Mouse (Mus musculus) intestine, postnatal 0 days (tissue): Measurements from ENCODE around the gene Emp1. TPM values are rescaled to one million over a fixed set of nuclear protein-coding genes. Genes with fewer than 3 reads are reported as not detected.
A peak's percentile ranks its signal among the peaks of the same experiment; 100 is the strongest.

Experiments
- ATAC-seq: fragments of 200-750 bp; cut with Nextera tagmentation; 2 replicates; pipeline ENCODE4 v1.8.0; 2017; ENCODE audit warnings: mild to moderate bottlenecking, moderate TSS enrichment, moderate library complexity
- H3K27ac ChIP-seq: fragments of 300-500 bp; sonication (generic); 2 replicates; pipeline ENCODE4 v1.5.1; 2014; ENCODE audit warnings: mild to moderate bottlenecking, low read depth, low read length, moderate library complexity
- H3K27me3 ChIP-seq: fragments of 300-500 bp; sonication (generic); replicated peaks from 2 replicates; pipeline ENCODE4 v1.6.1; 2014; ENCODE audit warnings: low read length, mixed read lengths; ENCODE audit not compliant: control insufficient read depth, insufficient read depth
- H3K36me3 ChIP-seq: fragments of 300-500 bp; sonication (generic); 2 replicates; pipeline ENCODE4 v1.6.1; 2014; ENCODE audit warnings: mild to moderate bottlenecking, moderate library complexity; ENCODE audit not compliant: control insufficient read depth, insufficient read depth
- H3K4me1 ChIP-seq: fragments of 300-500 bp; sonication (generic); replicated peaks from 2 replicates; pipeline ENCODE4 v1.6.1; 2014; ENCODE audit warnings: antibody characterized with exemption, low read length, mixed read lengths; ENCODE audit not compliant: control insufficient read depth, insufficient read depth
- H3K4me2 ChIP-seq: fragments of 300-500 bp; sonication (generic); replicated peaks from 2 replicates; pipeline ENCODE4 v1.6.1; 2014; ENCODE audit warnings: low read depth, mild to moderate bottlenecking, moderate library complexity
- H3K4me3 ChIP-seq: fragments of 300-500 bp; sonication (generic); 2 replicates; pipeline ENCODE4 v1.5.1; 2014; ENCODE audit warnings: low read depth, low read length
- H3K9ac ChIP-seq: fragments of 300-500 bp; sonication (generic); 2 replicates; pipeline ENCODE4 v1.6.1; 2014; ENCODE audit warnings: mild to moderate bottlenecking, low read depth, low read length
- H3K9me3 ChIP-seq: fragments of 300-500 bp; sonication (generic); 2 replicates; pipeline ENCODE4 v1.6.1; 2016; ENCODE audit warnings: mixed run types; ENCODE audit not compliant: control insufficient read depth
- CTCF ChIP-seq: sonication (generic); IDR thresholded peaks from 2 replicates; pipeline ENCODE4 v1.5.1; 2016; ENCODE audit warnings: low read depth, mild to moderate bottlenecking, control low read depth, antibody characterized with exemption, moderate library complexity
- WGBS: fragments of 180-500 bp; shearing (Covaris S2); extraction: QIAGEN DNeasy Blood & Tissue Kit; methylation state at CpG from one replicate; pipeline ENCODE4 v1.1.7; 2014; 5-methylcytosine and 5-hydroxymethylcytosine counted together
- polyA plus RNA-seq: library from polyadenylated mRNA; unstranded; fragments of >200 nt; fragmentation: Nextera tagmentation; extraction: Ambion mirVana; gene quantifications from 2 replicates; pipeline ENCODE4 v1.2.1, GENCODE M21; 2015

The Emp1 gene
- polyA plus RNA-seq, 1 experiment from 2014 or later, result 42.8 TPM

DNA sequence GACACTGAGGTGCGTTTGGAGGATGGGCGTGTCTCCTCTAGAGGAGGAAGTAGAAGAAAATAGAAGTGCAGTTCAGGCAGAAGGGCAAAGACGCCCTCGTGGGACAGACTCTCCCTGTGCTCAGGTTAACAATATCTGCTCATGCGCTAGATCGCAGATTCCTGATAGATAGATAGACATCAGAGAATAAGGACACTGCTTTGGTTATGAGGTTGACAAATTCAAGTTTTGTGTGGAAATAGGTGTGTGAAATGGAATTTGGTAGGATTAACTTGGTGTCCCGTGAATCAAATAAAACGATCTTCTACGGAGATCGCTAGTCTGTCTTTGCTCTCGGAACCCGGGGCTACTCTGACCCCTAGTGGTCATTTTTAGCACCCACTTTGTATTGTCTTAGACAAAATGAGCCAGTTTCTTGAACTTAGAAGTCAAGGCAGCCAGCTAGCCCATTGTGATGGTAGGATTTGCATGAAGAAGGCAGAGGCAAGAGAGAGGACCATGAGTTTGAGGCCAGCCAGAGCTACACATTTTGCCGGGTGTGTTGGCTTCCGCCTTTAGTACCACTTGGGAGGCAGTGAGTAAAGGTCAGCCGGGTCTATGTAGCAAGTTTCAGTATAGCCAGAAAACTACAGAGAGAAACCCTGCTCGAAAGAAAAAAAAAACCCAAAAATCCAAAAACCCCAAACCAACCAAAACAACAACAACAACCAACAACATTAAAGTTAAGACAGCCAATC is 15.4 kb downstream of the Emp1 start:
- Histone ChIP-seq H3K9ac (no peak overlapping the region), H3K36me3 (peaks cover 39% of the 10 kb centered on the region), H3K4me2 (peak overlapping the region; percentile 48), H3K4me3 (peak overlapping the region; percentile 14; the same call in 1 of the 2 replicates), H3K27ac (no peak overlapping the region), H3K9me3 (no peaks in the 10 kb centered on the region), H3K27me3 (no peaks in the 10 kb centered on the region), H3K4me1 (no peaks in the 10 kb centered on the region)
- TF ChIP-seq CTCF, result peak; percentile 92
- ATAC-seq, result peak; percentile 75
- WGBS, result 20% methylated on average over 16 of the region's 16 CpGs

- no peak for ATAC-seq
- peaks cover 37% of the 10 kb centered on the region for H3K36me3 ChIP-seq
Measured at GRCm38 (mm10) chr6:135383919-135384318, 21.6 kb downstream of the Emp1 start.

GRCm38 (mm10) chr6:135385738-135386459 is 23.6 kb downstream of the Emp1 start:
- no peak for TF ChIP-seq CTCF
- H3K9me3 ChIP-seq, result no peaks in the 10 kb centered on the region
- H3K27me3 ChIP-seq, result no peaks in the 10 kb centered on the region
- peaks cover 4% of the 10 kb centered on the region; the same call in 1 of the 2 replicates for H3K4me1 ChIP-seq
- no peak overlapping the region for H3K4me3 ChIP-seq
- H3K36me3 ChIP-seq, result peaks cover 22% of the 10 kb centered on the region
- peak; percentile 74 for ATAC-seq
- H3K4me2 ChIP-seq, result 0 out of 2 replicates have a peak overlapping the region, but pooled peaks have one; percentile 6
- 42% methylated on average over 8 of the region's 8 CpGs for WGBS
- H3K9ac ChIP-seq, result no peak overlapping the region
- H3K27ac ChIP-seq, result peak overlapping the region; percentile 78

More at GRCm38 (mm10) chr6:135383919-135384318, 21.6 kb downstream of the Emp1 start:
- Histone ChIP-seq H3K9me3 (no peaks in the 10 kb centered on the region), H3K4me3 (no peak overlapping the region), H3K9ac (no peak overlapping the region), H3K4me2 (no peak overlapping the region), H3K27ac (no peak overlapping the region), H3K4me1 (peaks cover 4% of the 10 kb centered on the region; the same call in 1 of the 2 replicates), H3K27me3 (no peaks in the 10 kb centered on the region)
- TF ChIP-seq CTCF, result no peak

GRCm38 (mm10) chr6:135387653-135388052 is 25.3 kb downstream of the Emp1 start:
- TF ChIP-seq CTCF, result no peak
- 60% methylated on average over 1 of the region's 1 CpGs for WGBS
- 0 out of 2 replicates have a peak overlapping the region, but pooled peaks have one; percentile 88 for H3K27ac ChIP-seq

DNA sequence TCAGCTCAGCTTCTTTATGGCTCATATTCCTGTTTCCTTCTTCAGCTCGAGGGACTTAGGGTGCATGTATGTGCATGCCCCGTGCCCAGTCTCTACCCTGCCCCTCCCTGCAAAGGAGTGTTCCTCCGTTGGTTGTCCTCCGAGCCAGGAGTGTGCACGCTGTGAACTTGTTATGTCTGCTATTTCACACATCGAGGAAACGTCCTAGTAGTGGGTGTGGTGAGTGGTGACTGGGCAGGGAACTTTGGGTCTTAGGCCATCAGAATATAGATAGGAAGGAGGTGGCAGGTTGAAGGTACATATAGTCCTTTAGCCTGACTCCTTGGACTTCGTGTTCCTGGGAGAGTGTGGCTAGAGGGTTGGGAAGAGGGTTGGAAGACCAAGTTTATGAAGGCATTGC is 26.4 kb downstream of the Emp1 start:
- Histone ChIP-seq H3K4me2 (no peak overlapping the region), H3K36me3 (0 out of 2 replicates have a peak, but pooled peaks cover 2% of the 10 kb centered on the region), H3K9me3 (no peaks in the 10 kb centered on the region), H3K27ac (peak overlapping the region; percentile 88), H3K9ac (no peak overlapping the region), H3K4me3 (no peak overlapping the region), H3K27me3 (no peaks in the 10 kb centered on the region), H3K4me1 (peaks cover 4% of the 10 kb centered on the region; the same call in 1 of the 2 replicates)
- ATAC-seq, result peak; percentile 92
- no peak for TF ChIP-seq CTCF
- 29% methylated on average over 8 of the region's 8 CpGs for WGBS

More at GRCm38 (mm10) chr6:135387653-135388052, 25.3 kb downstream of the Emp1 start:
- Histone ChIP-seq H3K9ac (no peak overlapping the region), H3K4me2 (no peak overlapping the region), H3K9me3 (no peaks in the 10 kb centered on the region), H3K27me3 (no peaks in the 10 kb centered on the region), H3K4me1 (peaks cover 4% of the 10 kb centered on the region; the same call in 1 of the 2 replicates), H3K4me3 (no peak overlapping the region), H3K36me3 (peaks cover 7% of the 10 kb centered on the region; the same call in 1 of the 2 replicates)
- no peak for ATAC-seq

- H3K4me2 ChIP-seq, result no peak overlapping the region
- no peaks in the 10 kb centered on the region for H3K27me3 ChIP-seq
- peaks cover 4% of the 10 kb centered on the region; the same call in 1 of the 2 replicates for H3K4me1 ChIP-seq
- no peaks in the 10 kb centered on the region for H3K9me3 ChIP-seq
- no peak overlapping the region for H3K4me3 ChIP-seq
- no peak for TF ChIP-seq CTCF
- H3K36me3 ChIP-seq, result no peaks in the 10 kb centered on the region
- no peak overlapping the region for H3K27ac ChIP-seq
- H3K9ac ChIP-seq, result no peak overlapping the region
- 38% methylated on average over 3 of the region's 3 CpGs for WGBS
- ATAC-seq, result no peak
Measured at GRCm38 (mm10) chr6:135390398-135390797, 28.1 kb downstream of the Emp1 start.
